Mouse (Mus musculus) liver, adult 2 months (tissue): ENCODE measurements around the gene Aktip.

ENCODE experiments used
- CTCF ChIP-seq: fragments of 200-500 bp; IDR thresholded peaks from 2 replicates; pipeline ENCODE4 v1.5.1; 2011; ENCODE audit warnings: low read depth, low read length, control low read depth
- POLR2A ChIP-seq: fragments of 200-500 bp; IDR thresholded peaks from 2 replicates; pipeline ENCODE4 v1.6.1; 2011; ENCODE audit warnings: low read length, control low read depth; ENCODE audit not compliant: insufficient read depth; ENCODE audit errors: extremely low read depth

DNA sequence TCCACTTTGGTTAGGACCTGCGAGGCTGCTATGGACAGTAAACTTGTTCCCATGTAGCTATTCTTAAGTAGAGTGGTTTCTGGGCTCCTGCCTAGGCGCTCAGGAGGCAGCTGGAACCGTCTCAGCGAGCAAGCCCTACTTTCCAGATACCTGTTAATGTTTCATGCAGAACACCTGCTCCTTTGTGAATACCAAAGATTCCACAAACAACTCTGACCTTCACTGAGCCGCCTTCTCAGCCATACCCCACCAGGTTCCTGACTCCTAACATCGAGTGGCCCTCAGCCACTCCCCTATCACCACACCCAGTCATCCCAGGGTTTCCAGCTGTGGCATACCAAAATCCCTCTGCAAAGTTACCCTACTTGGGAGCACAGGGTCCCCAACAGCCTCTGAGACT, 29.6 kb downstream of the Aktip start:
- no peak for TF ChIP-seq POLR2A
- no peak for TF ChIP-seq CTCF
